Mouse (Mus musculus) embryonic facial prominence, embryonic 11.5 days (tissue): Measurements from ENCODE around the gene Psma7. TPM values are rescaled to one million over a fixed set of nuclear protein-coding genes. Genes with fewer than 3 reads are reported as not detected.

Experiments
- ATAC-seq: fragments of 200-750 bp; cut with Nextera tagmentation; replicated peaks from 2 replicates; pipeline ENCODE4 v1.8.0; 2017; ENCODE audit warnings: low read depth; ENCODE audit not compliant: insufficient number of reproducible peaks, low FRiP score, low TSS enrichment
- DNase-seq: peaks from one replicate; pipeline ENCODE4 v3.0.0-alpha.2; 2015; ENCODE audit warnings: low spot score
- H3K27ac ChIP-seq: fragments of 300-500 bp; sonication (generic); replicated peaks from 2 replicates; pipeline ENCODE4 v1.5.1; 2014; ENCODE audit warnings: mild to moderate bottlenecking, low read depth, low read length, control low read depth
- H3K27me3 ChIP-seq: fragments of 300-500 bp; sonication (generic); 2 replicates; pipeline ENCODE4 v1.6.1; 2014; ENCODE audit warnings: mild to moderate bottlenecking, low read length, moderate library complexity, mixed read lengths; ENCODE audit not compliant: control insufficient read depth, insufficient read depth
- H3K36me3 ChIP-seq: fragments of 300-500 bp; sonication (generic); replicated peaks from 2 replicates; pipeline ENCODE4 v1.6.1; 2014; ENCODE audit warnings: low read depth, mild to moderate bottlenecking, low read length, moderate library complexity, mixed read lengths; ENCODE audit not compliant: control insufficient read depth, insufficient read depth
- H3K4me1 ChIP-seq: fragments of 300-500 bp; sonication (generic); 2 replicates; pipeline ENCODE4 v1.6.1; 2014; ENCODE audit warnings: low read length, mixed read lengths; ENCODE audit not compliant: control insufficient read depth, insufficient read depth
- H3K4me2 ChIP-seq: fragments of 300-500 bp; sonication (generic); 2 replicates; pipeline ENCODE4 v1.6.1; 2014; ENCODE audit warnings: low read depth, mild to moderate bottlenecking, control low read depth, low read length, moderate library complexity
- H3K4me3 ChIP-seq: fragments of 300-500 bp; sonication (generic); 2 replicates; pipeline ENCODE4 v1.5.1; 2014; ENCODE audit warnings: low read depth, low read length, control low read depth
- H3K9ac ChIP-seq: fragments of 300-500 bp; sonication (generic); replicated peaks from 2 replicates; pipeline ENCODE4 v1.6.1; 2014; ENCODE audit warnings: mild to moderate bottlenecking, control low read depth, low read length
- H3K9me3 ChIP-seq: fragments of 300-500 bp; sonication (generic); replicated peaks from 2 replicates; pipeline ENCODE4 v1.6.1; 2016; ENCODE audit warnings: mild to moderate bottlenecking, low read length, inconsistent platforms, mixed read lengths; ENCODE audit not compliant: control insufficient read depth
- WGBS: fragments of 180-500 bp; shearing (Covaris S2); extraction: QIAGEN DNeasy Blood & Tissue Kit; methylation state at CpG from one replicate; pipeline ENCODE4 v1.1.7; 2014; 5-methylcytosine and 5-hydroxymethylcytosine counted together
- polyA plus RNA-seq: library from polyadenylated mRNA; unstranded; fragments of >200 nt; fragmentation: Nextera tagmentation; extraction: Ambion mirVana; gene quantifications from 2 replicates; pipeline ENCODE4 v1.2.1, GENCODE M21; 2014

Psma7 gene
- polyA plus RNA-seq, 1 experiment from 2014 or later, result 753 TPM

DNA sequence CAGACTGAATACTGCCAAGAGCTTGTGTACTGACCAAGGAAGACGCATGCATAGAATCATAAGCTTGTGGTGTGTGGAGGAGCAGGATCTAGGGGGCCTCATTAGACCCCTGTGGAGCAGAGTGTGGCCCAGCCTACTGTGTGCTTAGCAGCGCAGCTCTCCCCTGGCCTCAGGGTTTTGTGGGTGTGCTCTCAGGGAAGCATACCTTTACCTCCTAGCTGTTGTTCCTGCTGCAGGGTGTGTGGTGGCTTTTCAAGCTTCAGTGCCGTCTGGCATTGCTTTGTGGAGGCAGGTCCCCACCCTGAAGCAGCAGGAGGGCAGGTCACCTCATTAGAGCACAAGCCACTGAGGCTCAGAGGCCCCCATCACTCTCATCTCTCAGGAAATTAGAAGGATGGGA lies 35.4 kb upstream of the Psma7 start:
- Histone ChIP-seq H3K9ac (no peak overlapping the region), H3K27me3 (no peaks in the 10 kb centered on the region), H3K4me3 (no peak overlapping the region), H3K9me3 (no peaks in the 10 kb centered on the region), H3K27ac (no peak overlapping the region), H3K4me2 (no peak overlapping the region), H3K4me1 (no peaks in the 10 kb centered on the region), H3K36me3 (no peaks in the 10 kb centered on the region)
- DNase-seq (no peak), ATAC-seq (no peak)
- WGBS, result 73% methylated on average over 3 of the region's 3 CpGs

DNA sequence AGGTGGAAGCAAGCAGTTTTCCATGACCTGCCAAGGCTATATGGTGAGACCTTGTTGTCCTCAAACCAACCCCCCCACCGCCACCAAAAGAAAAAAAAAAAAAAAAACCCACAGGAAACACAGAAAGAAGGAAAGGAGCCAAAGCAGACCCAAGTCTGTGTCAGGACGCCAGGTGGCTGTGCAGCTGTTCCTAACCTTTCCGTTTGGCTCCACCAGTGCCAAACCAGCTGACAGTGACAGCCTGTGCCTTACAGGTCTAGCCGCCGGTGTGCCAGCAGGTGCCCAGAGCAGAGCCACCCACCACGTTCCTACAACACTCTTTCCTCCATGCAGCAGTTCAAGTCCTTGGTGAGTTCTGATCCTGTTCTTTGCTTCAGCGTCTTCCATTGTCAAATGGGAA lies 30.7 kb upstream of the Psma7 start:
- Histone ChIP-seq H3K9me3 (no peaks in the 10 kb centered on the region), H3K4me2 (no peak overlapping the region), H3K27ac (no peak overlapping the region), H3K9ac (no peak overlapping the region), H3K27me3 (no peaks in the 10 kb centered on the region), H3K36me3 (no peaks in the 10 kb centered on the region), H3K4me3 (no peak overlapping the region), H3K4me1 (no peaks in the 10 kb centered on the region)
- DNase-seq (no peak), ATAC-seq (no peak)
- WGBS, result 86% methylated on average over 7 of the region's 7 CpGs

DNA sequence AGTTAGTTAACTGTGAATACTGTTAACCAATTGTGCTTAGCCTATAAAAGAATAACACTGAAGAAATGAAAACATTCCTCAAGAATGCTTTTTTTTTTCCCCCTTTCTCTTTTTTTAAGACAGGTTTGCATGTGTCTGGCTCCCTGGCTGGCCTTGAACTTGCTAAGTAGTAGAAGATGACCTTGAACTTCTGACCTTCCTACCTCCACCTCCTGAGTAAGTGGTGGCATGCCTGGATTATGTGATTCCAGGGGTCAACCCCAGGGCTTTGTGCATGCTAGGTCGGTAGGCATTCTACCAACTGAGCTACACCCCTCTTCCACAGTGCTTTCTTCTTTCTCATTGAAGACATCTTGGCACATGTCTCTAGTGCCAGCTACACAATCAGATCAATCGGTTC lies 29.4 kb upstream of the Psma7 start:
- H3K27ac ChIP-seq, result no peak overlapping the region
- H3K9ac ChIP-seq, result no peak overlapping the region
- no peak overlapping the region for H3K4me2 ChIP-seq
- ATAC-seq (no peak), DNase-seq (no peak)
- no peaks in the 10 kb centered on the region for H3K4me1 ChIP-seq
- no peak overlapping the region for H3K4me3 ChIP-seq
- H3K36me3 ChIP-seq, result no peaks in the 10 kb centered on the region; the same call in 1 of the 2 replicates
- H3K9me3 ChIP-seq, result no peaks in the 10 kb centered on the region
- WGBS, result 87% methylated on average over 2 of the region's 2 CpGs
- no peaks in the 10 kb centered on the region for H3K27me3 ChIP-seq

DNA sequence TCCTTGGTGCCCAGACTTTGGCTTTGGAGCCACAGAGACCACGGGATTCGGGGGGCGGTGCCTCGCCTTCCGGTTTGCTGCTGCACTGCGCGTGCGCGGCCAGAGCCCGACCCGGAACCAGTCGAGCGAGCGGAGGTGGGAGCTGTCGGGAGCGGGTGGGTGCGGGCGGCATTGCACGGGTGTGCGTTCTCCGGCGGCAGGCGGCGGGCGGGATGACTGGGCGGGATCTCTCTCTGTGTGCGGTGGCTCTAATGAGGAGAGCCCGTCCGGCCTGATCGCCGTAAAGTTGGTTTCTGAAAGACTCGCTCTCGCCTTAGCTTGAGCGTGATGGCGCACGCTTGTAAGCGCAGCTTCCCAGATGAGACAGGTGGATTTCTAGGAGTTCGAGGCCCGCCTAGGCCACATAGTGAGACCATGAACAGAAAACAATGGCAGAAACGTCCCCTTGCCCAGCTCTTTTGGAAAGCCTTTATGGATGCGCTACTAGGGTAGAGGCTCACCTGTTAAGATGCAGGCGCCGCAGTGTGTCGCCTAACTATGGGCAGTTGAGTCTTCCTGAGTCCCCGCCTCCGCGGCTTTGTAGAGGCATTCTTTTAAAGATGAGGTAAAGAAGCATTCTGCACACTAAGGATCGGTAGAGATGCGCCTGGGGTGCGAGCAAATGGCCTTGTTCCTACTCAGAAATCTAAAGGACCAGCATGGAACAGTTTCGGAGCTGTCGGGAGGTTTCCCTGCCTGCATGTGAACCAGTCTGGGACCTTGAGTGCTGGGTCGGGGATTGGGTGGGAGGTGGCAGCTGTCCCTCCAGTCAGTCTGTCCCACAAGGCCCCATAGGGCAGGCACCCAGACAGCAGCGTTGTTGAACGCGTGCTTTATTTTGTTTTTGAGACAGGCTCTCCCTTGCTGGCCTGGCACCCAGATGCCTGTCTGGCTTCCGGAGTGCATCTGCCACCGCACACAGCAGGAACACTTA lies 28.5 kb upstream of the Psma7 start, which contains the start of gene Mtg2:
Mtg2 (plus strand) TSS at position 108 of the 973 bp plus-strand sequence.
- Histone ChIP-seq H3K9ac (peak within 1 kb of the TSS; percentile 77), H3K36me3 (no peaks in the 10 kb centered on the region; the same call in 1 of the 2 replicates), H3K9me3 (no peaks in the 10 kb centered on the region), H3K27ac (peak within 1 kb of the TSS; percentile 28; the same call in 1 of the 2 replicates), H3K4me1 (no peaks in the 10 kb centered on the region), H3K4me3 (peak within 1 kb of the TSS; percentile 75), H3K27me3 (no peaks in the 10 kb centered on the region), H3K4me2 (peak within 1 kb of the TSS; percentile 93)
- peak; percentile 90 for DNase-seq
- 6% methylated on average over 56 of the region's 58 CpGs for WGBS
- ATAC-seq, result peak; percentile 94

DNA sequence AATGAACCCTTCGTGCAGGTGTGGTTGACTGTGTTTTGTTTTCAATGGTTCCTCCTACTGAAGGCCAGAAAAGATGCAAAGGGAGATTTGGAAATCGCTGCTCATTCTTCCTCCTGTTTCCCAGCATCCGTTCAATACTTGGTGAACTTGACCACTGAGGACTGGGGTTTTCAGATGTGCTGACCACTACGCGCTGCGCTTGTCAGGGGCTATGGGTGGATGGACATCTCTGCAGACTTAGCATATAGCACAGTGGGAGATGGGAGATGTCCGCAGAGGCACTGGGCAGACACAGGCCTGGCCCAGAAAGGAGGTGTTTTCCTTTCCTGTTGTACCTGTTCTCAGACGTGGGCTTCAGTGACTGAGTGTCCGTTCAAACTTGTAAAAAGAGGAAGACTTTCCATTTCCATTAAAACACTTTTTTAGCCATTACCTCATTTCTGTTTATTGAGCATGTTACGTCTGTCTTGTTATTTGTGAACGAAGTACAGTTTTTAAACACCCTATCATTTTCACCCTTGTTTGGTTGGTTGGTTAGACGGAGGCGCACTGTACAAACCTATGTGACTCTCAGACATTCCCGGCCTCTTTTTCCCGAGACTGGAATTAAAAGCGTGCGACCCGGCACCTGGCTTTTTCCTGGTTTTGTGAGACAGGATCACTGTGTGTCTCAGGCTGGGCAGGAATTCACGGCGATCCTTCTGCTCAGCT lies 27.7 kb upstream of the Psma7 start:
- DNase-seq (no peak), ATAC-seq (peak; percentile 51)
- no peaks in the 10 kb centered on the region for H3K4me1 ChIP-seq
- H3K36me3 ChIP-seq, result no peaks in the 10 kb centered on the region; the same call in 1 of the 2 replicates
- H3K9me3 ChIP-seq, result no peaks in the 10 kb centered on the region
- H3K9ac ChIP-seq, result peak overlapping the region; percentile 77
- peak overlapping the region; percentile 93 for H3K4me2 ChIP-seq
- H3K27me3 ChIP-seq, result no peaks in the 10 kb centered on the region
- WGBS, result 34% methylated on average over 20 of the region's 20 CpGs
- H3K27ac ChIP-seq, result no peak overlapping the region
- peak overlapping the region; percentile 75 for H3K4me3 ChIP-seq

DNA sequence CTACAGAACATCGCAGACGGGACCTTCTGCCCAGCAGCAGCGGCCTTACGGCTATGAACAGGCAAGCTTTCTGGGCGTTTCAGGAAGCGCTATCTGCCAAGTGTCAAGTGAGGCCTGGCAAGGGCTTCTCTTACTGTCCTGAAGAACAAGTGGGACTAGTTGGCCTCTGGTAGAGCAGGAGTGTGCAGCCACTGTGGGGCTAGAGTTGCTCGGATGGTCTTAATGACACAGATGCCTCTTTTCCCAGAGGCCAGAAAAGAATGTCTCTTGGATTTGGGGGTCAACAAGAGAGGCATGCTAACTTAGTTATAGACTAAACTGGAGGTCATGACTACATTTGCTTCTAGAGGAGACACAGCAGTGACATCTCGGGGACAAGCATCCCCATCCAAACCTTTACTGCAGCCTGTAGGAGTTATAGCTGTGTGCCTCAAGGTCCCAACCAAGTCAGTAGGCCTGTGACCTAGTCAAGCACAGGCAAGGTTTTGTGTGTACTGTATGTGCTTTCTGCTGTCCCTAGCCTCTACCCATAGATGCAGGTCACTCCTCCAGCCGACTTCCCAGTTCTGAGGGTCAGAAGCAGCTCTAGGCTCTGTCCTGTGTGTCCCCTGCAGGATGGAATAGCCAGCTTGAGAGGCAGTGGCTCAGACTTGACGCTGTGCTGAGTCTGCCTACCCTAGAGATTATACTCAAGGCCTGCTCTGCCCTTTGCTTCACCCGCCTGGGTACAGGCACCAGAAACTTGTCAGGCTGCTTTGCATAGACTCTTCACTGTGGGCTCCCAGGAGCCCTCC lies 21.3 kb upstream of the Psma7 start:
- WGBS, result 96% methylated on average over 11 of the region's 11 CpGs
- DNase-seq (no peak), ATAC-seq (no peak)
- H3K4me1 ChIP-seq, result no peaks in the 10 kb centered on the region
- no peak overlapping the region for H3K27ac ChIP-seq
- H3K9me3 ChIP-seq, result no peaks in the 10 kb centered on the region
- no peaks in the 10 kb centered on the region for H3K27me3 ChIP-seq
- H3K4me3 ChIP-seq, result no peak overlapping the region
- no peak overlapping the region for H3K4me2 ChIP-seq
- no peak overlapping the region for H3K9ac ChIP-seq
- peaks cover 10% of the 10 kb centered on the region for H3K36me3 ChIP-seq

DNA sequence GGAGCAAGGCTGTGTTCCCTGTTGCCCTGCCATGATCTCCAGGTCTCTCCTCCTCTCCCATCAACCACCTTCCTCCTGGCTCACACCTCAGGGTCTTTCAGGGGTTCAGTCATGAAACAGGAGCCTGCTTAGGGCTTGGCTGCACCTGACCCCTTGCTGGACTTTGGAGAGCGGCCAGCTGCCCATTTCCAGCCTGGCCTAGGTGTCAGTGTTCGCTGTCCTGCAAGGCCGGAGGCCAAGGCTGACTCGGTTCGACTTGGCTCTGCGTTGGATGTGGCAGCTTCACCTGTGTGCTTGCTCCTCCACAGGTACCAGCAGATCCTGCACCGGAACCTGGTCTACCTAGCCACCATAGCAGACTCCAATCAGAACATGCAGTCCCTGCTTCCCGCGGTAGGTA lies 10.8 kb upstream of the Psma7 start:
- H3K9ac ChIP-seq, result no peak overlapping the region
- 94% methylated on average over 9 of the region's 9 CpGs for WGBS
- H3K4me1 ChIP-seq, result no peaks in the 10 kb centered on the region

More for the DNA sequence above, 10.8 kb upstream of the Psma7 start:
- no peak overlapping the region for H3K4me2 ChIP-seq
- no peak overlapping the region for H3K4me3 ChIP-seq
- peaks cover 3% of the 10 kb centered on the region for H3K36me3 ChIP-seq
- H3K27me3 ChIP-seq, result no peaks in the 10 kb centered on the region
- no peaks in the 10 kb centered on the region for H3K9me3 ChIP-seq
- DNase-seq (no peak), ATAC-seq (no peak)
- H3K27ac ChIP-seq, result no peak overlapping the region
